Mouse (Mus musculus): Measurements from ENCODE around the gene Brox.

Brox gene

DNA sequence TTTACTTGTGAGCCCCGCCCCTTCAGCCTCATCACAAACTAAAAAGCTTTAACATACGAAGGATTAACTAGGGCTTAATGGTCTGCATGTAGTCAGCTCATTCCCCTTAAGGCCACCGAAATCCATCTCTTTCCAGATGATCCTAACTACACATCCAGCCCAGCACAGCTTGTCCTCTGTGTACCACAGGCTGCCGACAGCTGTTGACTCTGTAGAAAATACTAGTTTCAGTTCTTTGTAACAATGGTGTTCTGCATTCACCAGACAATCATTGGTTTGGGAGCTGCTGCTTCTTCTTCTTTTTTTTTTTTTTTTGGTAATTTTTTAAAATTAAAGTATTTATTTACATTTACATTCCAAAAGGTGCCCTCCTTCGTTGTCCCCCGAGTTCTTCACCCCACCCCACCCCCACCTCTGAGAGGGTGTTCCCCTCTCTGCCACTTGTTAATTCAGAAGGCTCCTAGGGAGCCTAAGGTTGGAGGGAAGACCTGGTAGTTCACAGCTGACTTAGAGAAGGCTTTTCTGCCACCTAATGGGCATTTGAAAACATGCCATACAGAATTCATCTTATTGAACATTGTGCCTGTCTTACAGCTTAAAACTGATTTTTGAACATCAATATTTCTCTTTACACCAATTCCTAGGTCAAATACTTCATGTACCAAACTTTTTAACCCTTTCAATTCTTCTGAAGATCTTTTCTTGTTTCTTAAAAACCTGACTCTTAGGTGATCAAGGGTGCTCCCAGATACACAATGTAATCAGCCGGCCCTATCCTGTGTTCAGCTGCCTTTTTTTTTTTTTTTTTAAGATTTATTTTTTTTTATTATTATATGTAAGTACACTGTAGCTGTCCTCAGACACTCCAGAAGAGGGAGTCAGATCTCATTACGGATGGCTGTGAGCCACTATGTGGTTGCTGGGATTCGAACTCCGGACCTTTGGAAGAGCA, 23.9 kb downstream of the Brox start:
- in situ Hi-C loops (cut with MboI) = no loop called here

GRCm38 (mm10) chr1:183267666-183268065, 29.4 kb downstream of the Brox start:
- in situ Hi-C loops (cut with MboI) = no loop called here

- in situ Hi-C loops (cut with MboI) = no loop called here
Measured at GRCm38 (mm10) chr1:183265921-183266467, 31.1 kb downstream of the Brox start.

DNA sequence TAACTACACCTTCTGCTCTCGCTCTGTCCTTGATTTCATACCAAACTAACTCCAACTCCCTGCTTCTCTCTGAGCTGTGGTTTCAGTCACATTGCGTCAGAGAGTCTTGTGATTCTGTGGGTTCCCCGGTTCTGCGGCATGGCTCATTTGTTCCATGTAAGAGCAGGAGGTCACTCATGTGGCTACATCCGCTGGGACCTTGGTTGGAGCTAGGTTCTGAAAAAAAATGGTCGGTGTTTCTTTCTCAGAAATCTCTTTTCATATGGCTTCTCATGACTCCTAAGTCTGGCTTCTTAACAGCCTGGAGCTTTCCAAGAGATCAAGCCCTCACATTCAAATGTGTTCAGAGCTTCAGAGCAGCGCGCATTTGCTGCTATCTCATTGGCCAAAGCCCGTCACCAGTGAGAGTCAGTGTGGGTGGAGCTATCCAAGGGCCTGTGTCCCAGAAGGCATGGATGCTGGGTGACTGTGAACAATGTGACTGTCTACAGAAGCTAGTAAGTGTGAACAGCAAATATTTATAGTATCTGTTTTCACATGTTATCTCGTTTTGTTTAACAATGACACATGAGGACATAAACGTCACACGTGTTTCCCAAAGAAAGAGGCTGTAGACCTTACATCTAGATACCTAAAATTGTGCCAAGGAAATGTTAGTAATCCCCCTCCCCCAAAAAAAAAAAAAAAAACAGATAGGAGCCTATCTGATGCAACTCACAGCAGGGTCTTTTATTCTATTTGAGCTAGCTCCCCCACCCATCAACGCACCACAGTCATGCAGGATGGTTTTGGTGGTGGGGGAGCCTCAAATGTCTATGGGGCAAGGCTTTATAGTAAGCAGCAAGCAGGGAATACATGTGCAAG, 32.7 kb downstream of the Brox start:
- in situ Hi-C loops (cut with MboI) = no loop called here

DNA sequence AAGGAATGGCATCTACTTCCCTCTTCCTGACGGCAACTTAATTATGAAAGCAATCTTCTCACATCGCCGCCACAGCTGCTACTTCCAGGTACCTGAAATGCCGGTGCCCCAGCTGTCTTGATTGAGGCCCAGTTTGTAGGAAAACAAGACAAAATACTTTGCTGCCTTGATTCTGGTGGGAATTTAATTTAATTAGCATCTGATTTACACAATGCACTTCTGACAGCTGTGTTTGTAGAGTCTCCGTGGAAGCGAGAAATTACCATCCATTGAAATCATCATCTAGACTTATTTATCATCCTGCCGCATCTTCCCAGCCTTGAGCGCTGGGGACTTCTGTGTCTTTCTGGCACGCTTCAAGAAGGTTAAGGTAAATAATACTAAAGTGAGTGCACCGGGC, 44.5 kb downstream of the Brox start:
- in situ Hi-C loops (cut with MboI) = no loop called here

GRCm38 (mm10) chr1:183251818-183252217, 45.3 kb downstream of the Brox start:
- in situ Hi-C loops (cut with MboI) = no loop called here

DNA sequence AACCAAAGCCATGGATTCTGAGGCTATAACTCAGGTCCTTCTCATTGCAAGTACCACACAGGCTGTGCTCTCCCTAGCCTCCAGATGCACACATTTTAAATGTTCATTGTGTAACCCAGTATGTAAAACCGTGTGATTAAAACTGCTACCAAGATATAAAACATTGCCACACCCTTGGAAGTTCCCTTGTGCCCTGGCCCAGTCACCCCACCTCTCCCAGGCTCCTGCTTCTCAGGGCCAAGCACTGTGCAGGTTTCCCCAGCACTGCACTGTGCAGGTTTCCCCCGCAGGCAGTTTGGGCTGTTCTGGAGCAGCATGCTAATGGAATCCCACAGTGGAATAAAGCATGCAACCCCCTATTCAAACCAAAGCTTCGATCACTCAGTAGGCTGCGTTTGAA, 46.5 kb downstream of the Brox start:
- in situ Hi-C loops (cut with MboI) = no loop called here

- in situ Hi-C loops (cut with MboI) = no loop called here
Measured at GRCm38 (mm10) chr1:183248144-183248543, 48.9 kb downstream of the Brox start.

DNA sequence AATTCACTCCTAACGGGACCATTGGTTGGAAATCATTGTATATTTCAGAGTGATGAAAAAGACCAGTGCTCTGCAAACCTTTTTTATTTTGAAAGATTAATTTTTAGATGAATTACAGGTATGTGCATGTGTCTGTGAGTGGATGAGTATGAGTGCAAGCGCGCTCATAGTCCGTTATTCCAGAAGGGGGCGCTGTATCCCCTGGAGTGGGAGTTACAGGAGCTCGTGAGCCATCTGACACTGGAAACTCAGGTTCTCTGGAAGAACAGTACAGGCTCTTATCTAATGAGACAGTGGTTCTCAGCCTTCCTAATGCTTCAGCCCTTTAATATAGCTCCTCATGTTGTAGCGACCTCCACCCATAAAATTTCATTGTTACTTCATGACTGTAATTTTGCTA, 53.8 kb downstream of the Brox start:
- in situ Hi-C loops (cut with MboI) = no loop called here

DNA sequence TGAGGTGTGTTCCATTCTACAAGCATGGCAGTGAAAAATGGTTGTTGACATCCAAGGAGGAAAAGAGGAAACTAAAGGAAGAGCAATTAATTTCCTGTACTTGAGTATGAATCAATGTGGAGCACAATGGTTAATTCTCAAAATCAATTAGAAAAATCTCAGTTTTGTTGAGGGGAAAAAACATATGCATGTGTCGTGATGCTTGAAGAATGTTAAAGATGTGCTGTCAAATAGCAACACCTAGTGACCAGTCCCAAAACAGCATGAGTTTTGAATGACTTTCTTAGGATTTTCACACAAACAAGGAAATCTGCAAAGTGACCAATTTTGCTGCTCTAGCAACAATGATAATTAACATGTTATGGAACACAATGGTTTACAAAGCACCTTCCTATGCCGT, 59.2 kb downstream of the Brox start:
- in situ Hi-C loops (cut with MboI) = no loop called here

- in situ Hi-C loops (cut with MboI) = no loop called here
Measured at GRCm38 (mm10) chr1:183236460-183236859, 60.6 kb downstream of the Brox start.

GRCm38 (mm10) chr1:183233679-183234174, 63.3 kb downstream of the Brox start:
- in situ Hi-C loops (cut with MboI) = no loop called here

GRCm38 (mm10) chr1:183232985-183233678, 63.9 kb downstream of the Brox start:
- in situ Hi-C loops (cut with MboI) = no loop called here

DNA sequence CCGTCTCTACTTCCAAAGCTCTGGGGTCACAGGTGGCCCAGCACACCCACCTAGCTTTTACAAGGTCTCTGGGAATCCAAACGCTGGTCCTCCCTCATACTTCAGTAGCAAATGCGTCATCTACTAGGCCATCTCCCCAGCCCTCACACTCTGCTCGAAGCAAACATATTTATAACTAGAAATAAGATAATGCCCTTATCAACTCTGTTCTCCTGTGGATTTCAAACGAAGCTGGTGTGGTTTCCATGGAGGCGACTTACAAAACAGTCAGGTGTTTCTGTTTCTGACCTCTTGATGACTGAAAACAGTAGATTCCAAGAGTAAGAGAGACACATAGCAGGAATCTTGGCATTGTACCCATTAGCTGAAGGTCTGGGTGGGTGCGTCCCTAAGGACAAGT, 69.6 kb downstream of the Brox start:
- in situ Hi-C loops (cut with MboI) = no loop called here
